Mouse (Mus musculus) myocyte (in vitro differentiated cells): ENCODE measurements at regions not wholly inside any gene's neighbourhood (a gene's known extent, or its start where the extent isn't known, plus 50 kb on each side); places are given as distances from the start of the nearest gene placed in this dataset.

Experiments
- H3K27me3 ChIP-seq: one replicate; pipeline ENCODE4 v1.6.1; 2011; ENCODE audit not compliant: control insufficient read depth, insufficient read depth, insufficient read length
- H3K36me3 ChIP-seq: one replicate; pipeline ENCODE4 v1.6.1; 2011; ENCODE audit not compliant: control insufficient read depth, insufficient read depth
- H3K4me2 ChIP-seq: one replicate; pipeline ENCODE4 v1.6.1; 2011; ENCODE audit warnings: low read depth, control low read depth
- H3K4me3 ChIP-seq: one replicate; pipeline ENCODE4 v1.5.1; 2011; ENCODE audit warnings: mild to moderate bottlenecking, control low read depth, moderate library complexity
- H3K79me2 ChIP-seq: one replicate; pipeline ENCODE4 v1.6.1; 2011; ENCODE audit not compliant: control insufficient read depth, insufficient read depth
- H3ac ChIP-seq: one replicate; pipeline ENCODE4 v1.6.1; 2011; ENCODE audit not compliant: control insufficient read depth, insufficient read length
- CEBPB ChIP-seq: IDR thresholded peaks from 2 replicates; pipeline ENCODE4 v1.6.1; 2011; ENCODE audit warnings: mild to moderate bottlenecking, moderate library complexity; ENCODE audit not compliant: poor library complexity, insufficient read depth, severe bottlenecking
- E2F4 ChIP-seq: IDR thresholded peaks from one replicate; pipeline ENCODE4 v1.6.1; 2011; ENCODE audit warnings: mild to moderate bottlenecking, control low read depth, moderate library complexity; ENCODE audit not compliant: insufficient read depth
- MAX ChIP-seq: IDR thresholded peaks from one replicate; pipeline ENCODE4 v1.6.1; 2011; ENCODE audit warnings: low read depth, mild to moderate bottlenecking, control low read depth
- MYOD1 ChIP-seq, 3 experiments: IDR thresholded peaks; one replicate each; pipeline ENCODE4 v1.6.1; 2011; ENCODE audit warnings: control low read depth in 2 of 3, low read depth in 2 of 3, mild to moderate bottlenecking in 2 of 3, moderate library complexity in 1 of 3; ENCODE audit not compliant: insufficient read length in 2 of 3, control insufficient read depth in 1 of 3
- MYOG ChIP-seq, 3 experiments: IDR thresholded peaks; one replicate each; pipeline ENCODE4 v1.6.1; 2011; ENCODE audit warnings: control low read depth in 2 of 3, low read depth in 2 of 3, mild to moderate bottlenecking in 2 of 3; ENCODE audit not compliant: insufficient read length in 2 of 3, control insufficient read depth in 1 of 3, insufficient read depth in 1 of 3
- POLR2A ChIP-seq: IDR thresholded peaks from one replicate; pipeline ENCODE4 v1.6.1; 2011; ENCODE audit warnings: low read depth, mild to moderate bottlenecking, control low read depth, moderate library complexity; ENCODE audit not compliant: insufficient read length
- POLR2AphosphoS2 ChIP-seq: IDR thresholded peaks from one replicate; pipeline ENCODE4 v1.6.1; 2011; ENCODE audit warnings: low read depth, control low read depth; ENCODE audit not compliant: insufficient read length
- REST ChIP-seq: IDR thresholded peaks from one replicate; pipeline ENCODE4 v1.6.1; 2011; ENCODE audit warnings: mild to moderate bottlenecking, control low read depth, moderate library complexity; ENCODE audit not compliant: insufficient read depth, insufficient read length
- SRF ChIP-seq: IDR thresholded peaks from one replicate; pipeline ENCODE4 v1.6.1; 2011; ENCODE audit warnings: low read depth; ENCODE audit not compliant: control insufficient read depth, insufficient read length
- TCF12 ChIP-seq: IDR thresholded peaks from one replicate; pipeline ENCODE4 v1.6.1; 2011; ENCODE audit warnings: mild to moderate bottlenecking, control low read depth; ENCODE audit not compliant: poor library complexity, insufficient read depth, severe bottlenecking
- TCF3 ChIP-seq: IDR thresholded peaks from one replicate; pipeline ENCODE4 v1.6.1; 2011; ENCODE audit warnings: low read depth, control low read depth; ENCODE audit not compliant: insufficient read length
- USF1 ChIP-seq: IDR thresholded peaks from one replicate; pipeline ENCODE4 v1.6.1; 2011; ENCODE audit warnings: low read depth, mild to moderate bottlenecking, control low read depth, moderate library complexity

DNA sequence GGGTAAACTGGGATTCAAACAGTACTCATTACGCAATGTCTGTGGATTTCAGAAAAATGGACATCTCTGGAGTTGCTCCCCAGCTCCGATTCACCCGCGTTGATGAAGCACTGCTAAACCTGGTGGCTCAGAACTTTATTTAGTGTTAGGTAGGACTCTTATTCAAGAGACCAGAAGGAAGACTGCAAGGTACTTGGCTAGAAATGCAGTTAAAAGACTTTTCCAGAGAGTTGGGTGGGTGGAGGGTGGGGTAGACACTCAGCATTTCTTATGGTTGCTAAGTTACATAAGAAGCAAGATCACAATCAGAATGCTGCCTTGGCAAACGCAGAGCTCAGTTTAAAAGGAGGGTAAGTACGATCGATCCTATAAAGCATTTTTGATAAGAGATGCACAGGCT lies 230.2 kb downstream of the Adgrg6 start:
- no peaks in the 10 kb centered on the region for H3K79me2 ChIP-seq
- H3K4me3 ChIP-seq = no peak overlapping the region
- H3K36me3 ChIP-seq = no peaks in the 10 kb centered on the region
- no peak for TF ChIP-seq POLR2A
- no peak for TF ChIP-seq USF1
- no peak for TF ChIP-seq SRF
- TF ChIP-seq MYOD1 (IDR thresholded peaks at IDR 0.05; ENCODE audit: control insufficient read depth in 1 of 3, insufficient read length in 2 of 3, low read depth in 2 of 3) = no peak
- TF ChIP-seq POLR2AphosphoS2 = no peak
- no peak for TF ChIP-seq MAX
- TF ChIP-seq MYOG (IDR thresholded peaks at IDR 0.05; ENCODE audit: control insufficient read depth in 1 of 3, insufficient read depth in 1 of 3, insufficient read length in 2 of 3, low read depth in 2 of 3) = no peak
- TF ChIP-seq TCF3 = no peak
- no peak for TF ChIP-seq REST
- TF ChIP-seq TCF12 = no peak
- no peak for TF ChIP-seq CEBPB
- TF ChIP-seq E2F4 = no peak
- no peak overlapping the region for H3K4me2 ChIP-seq
- no peak overlapping the region for H3ac ChIP-seq
- H3K27me3 ChIP-seq = no peaks in the 10 kb centered on the region

DNA sequence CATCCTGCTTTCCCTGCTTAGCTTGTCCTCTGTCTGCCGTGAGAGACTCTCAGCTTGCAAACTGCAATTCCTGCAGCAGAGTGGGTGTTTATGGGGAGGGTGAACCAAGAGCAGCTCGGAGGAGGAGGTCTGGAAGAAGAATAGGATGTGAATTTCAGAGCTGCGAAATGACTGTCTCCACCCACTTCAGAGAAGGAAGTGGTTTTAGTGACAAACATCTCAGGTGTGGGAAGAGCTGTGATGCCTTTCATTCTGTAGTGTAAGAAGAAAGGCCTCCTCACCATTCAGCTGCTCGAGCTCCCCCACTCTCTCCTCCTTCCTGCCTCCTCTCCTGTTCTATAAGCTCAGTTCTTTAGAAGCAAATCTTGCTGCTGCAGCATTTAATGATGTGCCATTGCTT lies 230.9 kb downstream of the Adgrg6 start:
- H3K4me3 ChIP-seq = no peak overlapping the region
- no peaks in the 10 kb centered on the region for H3K27me3 ChIP-seq

DNA sequence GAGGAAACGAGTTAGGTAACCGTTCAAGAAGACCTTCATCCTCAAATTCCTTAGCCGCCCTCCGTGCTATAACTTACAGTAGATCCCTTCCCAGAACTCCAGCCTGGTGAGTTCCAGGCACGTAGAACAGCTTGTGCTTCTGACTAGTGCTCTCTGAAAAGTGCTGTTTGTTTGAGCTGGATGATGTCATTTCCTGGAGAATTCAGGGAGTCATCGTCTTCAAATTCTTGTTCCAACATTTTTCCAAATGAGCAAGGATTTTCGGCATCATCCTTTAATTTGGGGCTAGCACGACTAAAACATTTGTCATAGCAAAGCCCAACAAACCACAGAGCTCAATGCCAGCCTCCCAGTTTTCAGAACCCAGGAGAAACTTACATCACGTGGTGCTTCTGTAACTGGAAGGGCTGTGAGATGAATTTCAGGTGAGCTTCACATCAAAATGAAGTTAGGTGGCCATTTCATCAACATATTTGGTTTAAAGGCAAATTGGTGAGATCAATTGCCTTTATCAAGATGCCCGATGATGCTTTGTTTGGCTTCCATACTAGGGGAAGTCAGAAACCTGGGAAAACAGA lies 231.4 kb downstream of the Adgrg6 start:
- Histone ChIP-seq H3K27me3 (no peaks in the 10 kb centered on the region), H3K4me3 (no peak overlapping the region), H3K36me3 (no peaks in the 10 kb centered on the region), H3ac (no peak overlapping the region), H3K4me2 (peak overlapping the region; percentile 44), H3K79me2 (no peaks in the 10 kb centered on the region)
- TF ChIP-seq E2F4 (no peak), REST (no peak), POLR2A (no peak), USF1 (peak; percentile 80)

More for the DNA sequence above, 230.9 kb downstream of the Adgrg6 start:
- no peaks in the 10 kb centered on the region for H3K79me2 ChIP-seq
- H3ac ChIP-seq = no peak overlapping the region
- no peaks in the 10 kb centered on the region for H3K36me3 ChIP-seq
- H3K4me2 ChIP-seq = no peak overlapping the region
- no peak for TF ChIP-seq MYOG (IDR thresholded peaks at IDR 0.05; ENCODE audit: control insufficient read depth in 1 of 3, insufficient read depth in 1 of 3, insufficient read length in 2 of 3, low read depth in 2 of 3)
- TF ChIP-seq TCF12 = no peak
- TF ChIP-seq MYOD1 (IDR thresholded peaks at IDR 0.05; ENCODE audit: control insufficient read depth in 1 of 3, insufficient read length in 2 of 3, low read depth in 2 of 3) = no peak
- no peak for TF ChIP-seq MAX
- TF ChIP-seq POLR2A = no peak

DNA sequence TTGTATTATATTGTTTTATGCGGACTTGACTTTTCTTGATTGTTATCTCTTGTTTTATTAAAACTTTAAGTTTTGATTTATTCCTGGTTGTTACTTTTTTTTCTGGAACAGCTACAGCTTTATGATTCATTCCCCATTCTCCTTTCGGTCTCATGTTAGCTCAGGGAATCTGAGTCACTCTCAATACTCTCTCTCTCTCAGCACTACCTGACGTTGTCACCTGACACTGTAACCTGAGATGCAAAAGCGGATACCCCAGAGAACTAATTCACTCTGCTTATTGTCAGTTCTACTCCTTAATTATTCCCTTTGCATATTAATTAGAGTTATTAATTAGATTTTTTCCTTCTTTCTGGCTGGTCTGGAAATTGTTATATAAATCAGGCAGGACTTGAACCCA lies 232.5 kb downstream of the Adgrg6 start:
- no peak for TF ChIP-seq POLR2A
- no peak for TF ChIP-seq CEBPB
- TF ChIP-seq MAX = no peak
- TF ChIP-seq TCF12 = no peak
- TF ChIP-seq REST = no peak
- H3ac ChIP-seq = no peak overlapping the region
- no peaks in the 10 kb centered on the region for H3K27me3 ChIP-seq
- H3K79me2 ChIP-seq = no peaks in the 10 kb centered on the region
- H3K4me3 ChIP-seq = no peak overlapping the region
- H3K4me2 ChIP-seq = no peak overlapping the region
- no peaks in the 10 kb centered on the region for H3K36me3 ChIP-seq

DNA sequence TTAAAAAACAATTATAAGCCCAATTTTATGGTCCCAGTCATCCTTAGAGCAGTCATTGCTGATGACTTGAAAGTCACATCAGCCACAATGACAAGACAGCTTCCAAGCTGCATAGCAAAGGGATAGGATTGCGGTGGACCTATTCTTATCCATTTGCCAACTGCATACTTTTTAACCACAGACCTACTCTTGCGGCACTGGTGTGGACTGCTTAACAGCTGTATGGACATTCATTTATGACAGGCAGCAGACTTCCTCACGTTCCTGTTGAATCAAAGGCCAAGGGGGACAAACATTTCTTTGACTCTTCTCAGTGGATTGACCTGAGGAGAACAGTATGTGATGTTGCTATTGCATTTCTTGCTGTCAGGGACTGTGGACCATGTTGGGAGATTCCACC lies 233.5 kb downstream of the Adgrg6 start:
- no peak for TF ChIP-seq USF1
- peak; percentile 47 for TF ChIP-seq TCF3
- TF ChIP-seq TCF12 = peak; percentile 12
- TF ChIP-seq CEBPB = 0 out of 2 replicates have a peak, but pooled peaks have one; percentile 3
- TF ChIP-seq E2F4 = no peak
- TF ChIP-seq MYOD1 (IDR thresholded peaks at IDR 0.05; ENCODE audit: control insufficient read depth in 1 of 3, insufficient read length in 2 of 3, low read depth in 2 of 3) = peak in 2 of 3 experiments; percentile 73 to 81
- peak in 2 of 3 experiments; percentile 62 to 65 for TF ChIP-seq MYOG (IDR thresholded peaks at IDR 0.05; ENCODE audit: control insufficient read depth in 1 of 3, insufficient read depth in 1 of 3, insufficient read length in 2 of 3, low read depth in 2 of 3)

More for the DNA sequence above, 233.5 kb downstream of the Adgrg6 start:
- Histone ChIP-seq H3K4me3 (no peak overlapping the region), H3K36me3 (no peaks in the 10 kb centered on the region), H3K4me2 (no peak overlapping the region), H3K79me2 (no peaks in the 10 kb centered on the region), H3ac (no peak overlapping the region), H3K27me3 (no peaks in the 10 kb centered on the region)
